Mouse (Mus musculus) kidney, adult 2 months (tissue): ENCODE measurements around the gene Ifitm7.

Source experiments
- CTCF ChIP-seq: fragments of 200-500 bp; conservative IDR thresholded peaks from 2 replicates; pipeline ENCODE4 v1.5.1; 2011; ENCODE audit warnings: low read depth, mild to moderate bottlenecking, control low read depth, low read length, moderate library complexity, mixed read lengths; ENCODE audit not compliant: insufficient read depth, insufficient read length
- POLR2A ChIP-seq: fragments of 200-500 bp; IDR thresholded peaks from one replicate; pipeline ENCODE4 v1.6.1; 2011; ENCODE audit warnings: low read depth, low read length, control low read depth

DNA sequence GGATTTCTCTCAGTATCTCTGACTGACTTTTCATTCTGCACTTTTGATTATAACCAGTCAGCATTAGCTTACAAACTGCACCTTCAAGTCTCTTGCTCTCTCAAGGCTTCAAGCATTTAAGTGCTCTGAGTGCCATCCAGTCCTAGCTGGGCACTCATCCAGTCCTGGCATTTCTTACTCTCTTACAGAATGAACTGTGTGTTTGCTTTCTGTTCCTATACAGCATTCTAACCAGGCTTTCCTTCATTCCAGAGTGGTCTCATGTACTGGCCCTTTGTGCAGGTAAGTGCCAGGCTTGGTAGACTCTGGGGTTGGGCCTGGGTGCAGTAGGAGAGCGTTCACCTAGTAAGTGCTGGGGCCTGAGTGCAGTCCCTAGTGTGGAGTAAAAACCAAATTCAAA, 40.4 kb downstream of the Ifitm7 start:
- TF ChIP-seq CTCF (no peak), POLR2A (no peak)
